Mouse (Mus musculus) kidney, postnatal 25 days (tissue): ENCODE measurements around the gene Crygc.
"Not testable (repeated sequence)": the region's sequence is repeated elsewhere in the genome, so short reads cannot be mapped to it uniquely, and the experiment has no call there.

Experiments used
- DNase-seq, 2 experiments: peaks; one replicate each; pipeline ENCODE4 v3.0.0; 2021; ENCODE audit warnings: mixed read lengths in 2 of 2

The Crygc gene

DNA sequence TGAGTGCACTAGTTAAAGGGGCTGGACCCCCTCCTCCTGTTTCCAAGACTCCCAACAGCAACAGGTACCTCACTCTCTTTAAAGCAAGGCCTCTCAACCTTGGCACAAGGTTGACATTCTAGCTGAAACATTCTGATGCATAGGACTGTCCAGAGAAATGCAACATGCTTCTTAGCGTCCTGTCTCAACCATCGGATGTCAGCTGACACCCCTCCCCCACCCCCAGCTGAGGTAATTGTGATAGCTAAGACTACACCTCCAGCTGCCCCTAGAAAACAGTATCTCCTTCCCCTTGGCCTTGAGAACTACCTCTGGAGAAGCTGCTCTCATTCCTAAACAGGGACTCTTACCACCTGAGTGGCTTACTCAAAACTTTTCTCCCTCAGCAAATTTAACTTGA lies 21.3 kb downstream of the Crygc start:
- DNase-seq = no peak

DNA sequence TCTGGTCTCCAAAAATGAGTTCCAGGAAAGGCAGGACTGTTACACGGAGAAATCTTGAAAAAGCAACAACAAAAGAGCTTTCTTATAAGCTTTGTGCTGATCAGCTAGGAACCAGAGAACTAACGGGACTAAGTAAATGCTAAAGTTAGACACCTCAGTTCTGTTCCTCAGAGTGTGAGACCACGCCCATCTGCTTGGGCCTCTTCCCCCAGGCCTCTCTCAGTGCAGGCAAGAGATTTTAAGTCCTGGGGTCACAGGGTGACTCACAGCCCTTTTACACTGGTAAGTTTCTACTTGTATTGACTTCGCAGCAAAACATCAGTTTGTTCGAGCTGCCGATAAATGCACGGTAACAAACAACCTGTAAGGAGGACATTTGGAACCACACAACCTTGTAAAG lies 21.8 kb downstream of the Crygc start:
- no peak for DNase-seq

DNA sequence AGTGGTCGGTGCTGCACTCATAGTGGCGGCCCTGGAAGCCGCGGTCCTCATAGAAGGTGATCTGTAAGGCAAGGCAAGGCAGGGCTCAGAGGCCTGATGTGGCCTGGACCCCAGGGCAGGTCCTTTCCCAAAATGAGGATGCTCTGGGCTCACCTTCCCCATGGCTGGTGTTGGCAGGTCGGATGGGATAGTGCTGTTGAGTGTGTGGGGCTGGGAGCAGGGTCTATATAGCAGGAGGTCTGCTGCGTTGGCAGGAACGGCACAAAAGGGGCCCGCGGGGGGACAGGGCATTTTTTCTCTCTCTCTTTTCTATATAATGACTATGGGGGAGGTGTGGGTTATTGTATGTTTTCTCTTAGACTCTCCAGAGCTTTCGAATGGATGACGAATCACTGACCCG lies 22.5 kb downstream of the Crygc start, which contains the start of gene Cryge:
TSS of gene Cryge (minus strand) at position 198 of the 400 bp plus-strand sequence.
- DNase-seq = not testable (repeated sequence)

DNA sequence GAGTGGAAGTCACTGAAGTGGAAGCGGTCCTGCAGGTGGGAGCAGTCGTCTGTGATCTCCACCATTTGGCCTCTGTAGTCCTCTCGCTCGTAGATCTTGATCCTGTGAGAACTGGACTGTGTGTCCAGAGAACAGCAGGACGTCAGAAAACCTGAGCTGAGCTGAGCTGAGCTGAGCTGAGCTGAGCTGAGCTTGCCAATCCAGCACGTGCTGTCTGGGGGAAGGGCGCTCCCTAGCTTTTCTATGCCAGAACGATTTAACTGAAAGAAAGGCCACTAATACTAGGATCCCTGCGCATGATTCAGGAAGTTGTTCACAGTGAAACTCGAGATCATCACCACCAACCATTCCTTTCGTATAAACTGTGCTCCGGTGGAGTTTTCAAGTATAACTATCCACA lies 24.7 kb downstream of the Crygc start:
- DNase-seq = peak; percentile 62 to 77

DNA sequence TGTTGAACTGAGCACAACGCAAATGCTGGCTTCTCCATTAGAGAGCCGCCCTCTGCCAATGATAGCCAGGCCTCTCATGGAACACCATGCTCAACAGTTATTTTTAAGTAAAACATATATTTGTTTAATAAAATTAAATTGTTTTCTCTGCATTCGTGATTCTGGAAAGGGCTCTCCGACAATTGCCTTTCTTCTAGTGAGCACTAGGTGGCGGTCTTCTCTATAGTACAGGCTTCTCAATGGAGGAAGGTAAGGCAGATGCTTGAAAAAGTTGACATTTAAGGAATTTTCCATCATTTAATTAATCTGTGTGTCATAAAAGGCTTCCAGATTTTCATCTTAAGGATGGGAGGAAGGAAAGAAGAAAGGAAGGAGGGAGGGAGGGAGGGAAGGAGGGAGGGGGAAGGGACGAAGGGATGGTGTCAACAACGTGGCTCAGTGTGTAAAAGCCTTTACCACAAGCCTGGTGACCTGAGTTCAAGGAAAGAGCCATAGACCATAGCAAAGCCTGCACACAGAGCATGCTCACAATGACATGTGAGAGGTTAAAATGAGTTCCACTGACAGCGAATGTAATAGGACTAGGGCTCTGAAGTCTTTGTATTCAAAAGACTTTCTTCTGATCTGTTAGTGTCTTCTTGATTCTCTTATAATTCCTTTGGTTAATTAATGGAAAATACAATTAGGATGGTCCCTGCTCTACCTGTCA lies 26.9 kb downstream of the Crygc start:
- peak in 1 of 2 experiments; percentile 38 for DNase-seq

DNA sequence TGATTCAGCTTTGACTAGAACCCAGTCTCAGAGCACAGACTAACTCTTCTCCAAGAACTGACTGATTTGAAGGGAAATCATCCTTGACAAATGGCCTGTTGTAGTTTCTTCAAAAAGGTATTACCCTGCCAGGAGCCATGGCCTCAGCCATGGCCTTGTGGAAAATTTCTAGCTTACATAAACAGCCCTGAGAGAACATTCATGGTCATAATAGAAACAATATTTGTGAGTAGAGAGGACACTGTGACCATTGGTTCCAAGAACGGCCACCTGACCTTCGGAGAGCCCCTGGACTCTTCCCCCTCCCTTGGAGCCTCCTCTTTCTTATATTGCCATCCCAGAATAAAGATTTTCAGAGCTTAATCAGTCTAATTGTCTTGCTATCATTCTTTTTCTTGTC lies 30.1 kb downstream of the Crygc start:
- DNase-seq = no peak

DNA sequence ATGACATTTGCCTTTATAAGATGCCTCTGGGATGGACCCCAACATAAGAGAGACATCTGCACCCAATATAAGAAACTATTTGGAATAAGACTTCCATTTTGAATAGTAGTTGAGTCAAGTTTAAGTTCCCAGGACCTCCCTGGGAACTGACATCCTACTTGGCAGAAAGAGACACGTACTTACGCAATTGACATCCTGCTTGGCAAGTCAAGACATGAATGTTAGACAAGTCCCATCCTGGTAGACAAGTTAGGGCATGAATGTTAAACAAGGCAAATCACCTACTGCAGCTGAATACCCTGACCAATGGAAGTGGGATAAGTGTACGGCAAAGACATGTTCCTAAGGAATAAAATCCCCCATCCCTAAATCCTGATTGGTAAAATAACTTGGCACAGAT lies 31.7 kb downstream of the Crygc start:
- DNase-seq = no peak

DNA sequence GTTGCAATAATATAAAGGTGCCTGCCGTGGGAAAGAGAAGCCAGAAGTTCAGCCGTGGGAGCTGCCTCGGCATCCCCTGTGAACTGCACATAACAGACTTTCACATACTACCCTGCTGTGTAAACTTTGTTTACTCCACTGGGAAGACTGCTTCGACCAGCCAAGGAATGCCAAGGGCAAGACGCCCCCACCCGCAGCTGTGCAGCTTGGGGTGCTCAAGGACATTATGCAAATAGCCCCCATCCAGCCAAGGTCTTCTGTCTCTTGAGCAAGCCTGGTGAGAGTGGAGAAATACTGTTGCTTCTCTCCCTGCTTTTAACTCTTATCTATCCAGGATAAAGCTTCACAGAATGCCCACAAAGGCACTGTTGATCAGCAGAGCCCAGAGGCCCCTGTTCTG lies 32.7 kb downstream of the Crygc start:
- no peak for DNase-seq

DNA sequence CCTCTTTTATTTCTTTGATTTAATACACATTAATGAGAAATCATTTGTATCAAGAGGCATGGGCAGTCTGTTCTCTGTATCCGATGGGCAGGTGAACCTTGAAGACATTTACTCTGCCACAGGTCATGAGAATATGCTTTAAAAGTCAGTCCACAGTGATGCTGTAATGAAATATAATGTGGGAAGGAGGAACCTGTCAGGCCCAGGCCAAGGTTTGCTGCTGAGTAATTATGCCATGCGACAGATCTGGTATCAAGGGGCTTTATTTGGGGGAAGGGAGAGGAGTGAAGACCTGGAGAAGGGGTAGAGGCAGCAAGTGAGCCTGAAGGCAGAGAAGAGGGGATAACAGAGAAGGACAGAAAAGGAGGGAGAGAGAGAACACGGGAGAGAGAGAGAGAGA lies 33.8 kb downstream of the Crygc start:
- no peak for DNase-seq

DNA sequence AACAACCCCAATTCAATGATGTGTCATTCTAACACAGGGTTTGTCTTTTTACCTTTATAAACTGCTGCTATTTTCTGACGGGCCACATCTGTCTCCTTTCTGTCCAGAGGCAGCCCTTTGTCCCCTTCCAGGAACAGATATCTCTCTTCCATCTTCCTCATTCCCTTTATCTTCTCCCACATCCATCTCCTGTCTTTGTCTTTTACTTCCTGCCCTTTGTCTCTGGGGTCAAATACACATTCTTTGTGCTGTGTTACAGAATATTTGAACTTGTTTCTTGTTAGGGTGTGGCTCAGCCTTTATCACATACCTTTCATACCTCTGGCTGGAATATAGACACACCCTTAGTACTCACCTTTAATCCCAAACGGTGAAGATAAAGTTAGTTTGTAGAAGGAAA lies 35.9 kb downstream of the Crygc start:
- no peak for DNase-seq

DNA sequence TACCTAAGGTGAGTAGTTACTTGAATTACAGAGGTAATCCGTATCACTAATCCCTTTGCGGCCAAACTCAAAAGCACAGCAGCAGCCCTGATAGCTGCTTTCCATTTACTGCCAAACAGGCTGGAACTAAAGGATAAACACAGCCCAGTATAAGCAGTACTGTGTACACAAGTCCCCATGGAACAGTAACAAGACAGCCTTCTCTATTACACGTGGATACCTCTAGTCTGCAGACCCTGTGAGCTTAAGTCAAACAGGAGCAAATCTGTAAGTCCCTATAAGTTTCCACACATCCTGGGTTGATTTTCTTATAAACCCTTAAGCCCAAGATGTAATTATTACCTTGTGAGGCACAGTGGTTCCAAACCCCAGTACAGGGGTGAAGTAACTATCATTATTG lies 38.0 kb downstream of the Crygc start:
- no peak for DNase-seq

DNA sequence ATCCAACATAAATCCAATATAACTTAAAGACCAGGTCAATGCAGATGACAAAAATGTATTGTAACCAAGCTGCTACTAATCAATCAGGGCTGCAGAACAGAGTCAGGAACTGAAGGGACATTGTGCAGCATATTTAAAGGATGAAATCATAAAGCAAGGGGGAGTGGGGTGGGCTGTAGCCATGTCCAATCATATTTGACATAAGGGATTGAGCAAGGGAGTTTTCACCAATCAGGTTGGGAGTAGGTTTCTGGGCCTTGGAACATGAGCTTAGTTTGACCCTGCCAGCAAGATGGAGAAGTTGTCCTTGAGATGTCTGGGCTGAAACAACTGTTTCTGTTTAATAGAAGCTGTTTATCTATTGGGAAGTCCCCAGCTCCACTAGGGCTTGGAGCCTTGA lies 40.8 kb downstream of the Crygc start, which contains the start of gene Akr1cl:
TSS of gene Akr1cl (minus strand) at position 119 of the 400 bp plus-strand sequence.
- DNase-seq = no peak

DNA sequence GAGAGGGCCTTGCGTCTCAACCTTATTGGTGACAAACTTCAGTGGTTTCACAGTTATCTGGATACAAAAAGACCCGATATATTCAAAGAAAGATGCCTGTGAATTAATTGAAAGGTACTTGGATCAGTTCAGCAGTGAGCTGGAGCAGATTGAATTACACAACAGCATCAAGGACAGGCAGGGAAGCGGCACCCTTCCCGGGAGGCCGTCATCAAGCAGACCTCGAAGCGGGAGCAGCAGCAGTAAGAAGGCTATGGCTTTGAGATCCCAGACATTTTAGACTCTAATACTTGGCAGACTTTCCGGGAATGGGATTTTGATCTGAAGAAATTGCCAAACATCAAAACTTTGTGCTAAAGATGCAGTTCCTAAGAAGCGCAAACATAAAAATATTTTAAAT lies 45.3 kb downstream of the Crygc start:
- no peak for DNase-seq
